Mouse (Mus musculus): ENCODE measurements at regions not wholly inside any gene's neighbourhood (a gene's known extent, or its start where the extent isn't known, plus 50 kb on each side); places are given as distances from the start of the nearest gene placed in this dataset.

DNA sequence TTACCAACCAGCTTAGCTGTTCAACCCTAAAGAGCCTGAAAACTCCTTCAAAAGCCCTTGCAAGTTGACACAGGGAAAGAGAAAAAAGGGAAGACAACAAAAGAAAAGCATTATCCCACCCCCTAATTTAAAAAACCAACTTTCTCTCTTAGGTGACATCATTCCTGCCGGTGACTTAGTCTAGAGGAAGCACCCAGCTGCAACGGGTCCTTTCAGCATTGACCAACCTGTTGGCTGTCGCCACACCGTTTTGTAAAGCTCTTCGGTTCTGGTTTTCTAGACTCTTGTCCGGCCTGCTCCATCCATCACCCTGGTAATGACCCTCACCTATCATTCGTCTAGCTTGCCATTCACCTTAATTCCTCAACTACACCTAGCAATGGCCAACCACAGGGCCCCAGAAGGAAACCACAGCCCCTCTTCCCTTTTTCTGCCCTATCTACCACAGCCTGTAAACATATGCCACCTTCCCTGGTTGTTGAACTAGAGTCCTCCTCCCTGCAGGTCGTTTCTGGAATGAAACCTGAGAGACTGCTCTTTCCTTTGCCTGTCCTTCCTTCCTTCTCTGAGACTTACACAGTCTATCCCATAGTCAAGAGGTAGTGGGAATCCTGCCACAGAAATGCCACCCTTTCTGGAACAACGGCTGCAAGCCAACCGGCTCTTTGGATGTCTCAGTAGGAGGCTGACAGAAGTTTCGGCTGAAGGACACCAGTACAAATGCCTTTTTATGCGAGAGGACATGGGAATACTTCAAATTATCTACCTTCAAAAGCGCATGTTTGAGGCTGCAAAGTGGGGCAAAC is 87.9 kb downstream of the Foxb1 start:
- TF ChIP-seq POLR2A (IDR thresholded peaks at IDR 0.05; ENCODE audit: extremely low read depth, insufficient read depth, low read length), result no peak
- TF ChIP-seq CTCF (IDR thresholded peaks at IDR 0.05; ENCODE audit: low read depth, low read length), result no peak
